ENCODE assay signal across 13 mouse cellular contexts in genomic region chr4:62708994-62709393, GRCm38 (mm10).
"Had no signal": no experiment of that assay in that cellular context is flagged by ENCODE, and none has a peak within 500 bp of the region (broad histone marks: within the 10 kb centered on the region; RNA-seq: fewer than 3 reads in every experiment).

No protein-coding gene starts in this region.

- ATAC-seq: liver, postnatal 0 days; lung, postnatal 0 days; midbrain, embryonic 13.5 days; midbrain, embryonic 15.5 days had no signal

- DNase-seq: liver, embryonic 13.5 days; liver, postnatal 0 days; lung, adult 2 months; lung, postnatal 14 days; lung, postnatal 36 days; retina, postnatal 1 day; right cerebral cortex, adult 18-20 months; thymus, adult 18-20 months; thymus, postnatal 14 days; thymus, postnatal 36 days had no signal
